Mouse (Mus musculus): ENCODE data around the gene Ccr8. TPM values are rescaled to one million over a fixed set of nuclear protein-coding genes. Genes with fewer than 3 reads are reported as not detected.

Ccr8 gene
- polyA plus RNA-seq, 1 experiment from 2014 or later, result not detected

GRCm38 (mm10) chr9:120131784-120132288 is 39.9 kb downstream of the Ccr8 start:
- H3K9me3 ChIP-seq (ENCODE audit: control insufficient read depth, low read length), result no peaks in the 10 kb centered on the region
- WGBS, result 87% methylated on average over 3 of the region's 3 CpGs
- H3K4me2 ChIP-seq, result 0 out of 2 replicates have a peak overlapping the region, but pooled peaks have one; percentile 4
- ATAC-seq (replicated peaks; ENCODE audit: low FRiP score) (no peak), DNase-seq (ENCODE audit: low spot score) (no peak)
- peak overlapping the region; percentile 2 for H3K27ac ChIP-seq (ENCODE audit: low read depth, low read length)
- no peak overlapping the region for H3K9ac ChIP-seq (ENCODE audit: low read depth, low read length)
- H3K4me3 ChIP-seq (ENCODE audit: low read depth, low read length), result no peak overlapping the region
- H3K36me3 ChIP-seq (ENCODE audit: control insufficient read depth, insufficient read depth, low read length), result peaks cover 34% of the 10 kb centered on the region
- peaks cover 9% of the 10 kb centered on the region; the same call in 1 of the 2 replicates for H3K4me1 ChIP-seq (replicated peaks; ENCODE audit: control insufficient read depth, insufficient read depth, low read length)
- H3K27me3 ChIP-seq (replicated peaks; ENCODE audit: control insufficient read depth, insufficient read depth, low read length), result no peaks in the 10 kb centered on the region

- Histone ChIP-seq H3K27ac (ENCODE audit: low read depth, low read length) (peak overlapping the region; percentile 2; the same call in 1 of the 2 replicates), H3K4me3 (ENCODE audit: low read depth, low read length) (no peak overlapping the region), H3K4me1 (replicated peaks; ENCODE audit: control insufficient read depth, insufficient read depth, low read length) (peaks cover 7% of the 10 kb centered on the region; the same call in 1 of the 2 replicates), H3K27me3 (replicated peaks; ENCODE audit: control insufficient read depth, insufficient read depth, low read length) (no peaks in the 10 kb centered on the region), H3K4me2 (no peak overlapping the region), H3K9ac (ENCODE audit: low read depth, low read length) (no peak overlapping the region), H3K9me3 (ENCODE audit: control insufficient read depth, low read length) (no peaks in the 10 kb centered on the region), H3K36me3 (ENCODE audit: control insufficient read depth, insufficient read depth, low read length) (peaks cover 34% of the 10 kb centered on the region)
- WGBS, result 30% methylated on average over 8 of the region's 8 CpGs
- ATAC-seq (replicated peaks; ENCODE audit: low FRiP score), result peak; percentile 50
- DNase-seq (ENCODE audit: low spot score), result peak; percentile 61
These were observed 41.3 kb downstream of the Ccr8 start for GRCm38 (mm10) chr9:120132980-120133754.

GRCm38 (mm10) chr9:120133755-120134475 is 42.0 kb downstream of the Ccr8 start:
- H3K4me3 ChIP-seq (ENCODE audit: low read depth, low read length), result no peak overlapping the region
- H3K9ac ChIP-seq (ENCODE audit: low read depth, low read length), result no peak overlapping the region
- 0 out of 2 replicates have a peak, but pooled peaks cover 5% of the 10 kb centered on the region for H3K4me1 ChIP-seq (replicated peaks; ENCODE audit: control insufficient read depth, insufficient read depth, low read length)
- no peak overlapping the region for H3K4me2 ChIP-seq
- H3K27me3 ChIP-seq (replicated peaks; ENCODE audit: control insufficient read depth, insufficient read depth, low read length), result no peaks in the 10 kb centered on the region
- no peaks in the 10 kb centered on the region for H3K9me3 ChIP-seq (ENCODE audit: control insufficient read depth, low read length)
- peaks cover 29% of the 10 kb centered on the region for H3K36me3 ChIP-seq (ENCODE audit: control insufficient read depth, insufficient read depth, low read length)
- H3K27ac ChIP-seq (ENCODE audit: low read depth, low read length), result peak overlapping the region; percentile 21; the same call in 1 of the 2 replicates
- DNase-seq (ENCODE audit: low spot score), result no peak
- peak; percentile 14; the same call in 1 of the 2 replicates for ATAC-seq (replicated peaks; ENCODE audit: low FRiP score)
- WGBS, result 51% methylated on average over 6 of the region's 6 CpGs

GRCm38 (mm10) chr9:120134529-120135160 is 42.7 kb downstream of the Ccr8 start:
- H3K27ac ChIP-seq (ENCODE audit: low read depth, low read length), result 0 out of 2 replicates have a peak overlapping the region, but pooled peaks have one; percentile 21

GRCm38 (mm10) chr9:120135454-120135853 is 43.5 kb downstream of the Ccr8 start:
- WGBS, result 91% methylated on average over 11 of the region's 11 CpGs
- Histone ChIP-seq H3K36me3 (ENCODE audit: control insufficient read depth, insufficient read depth, low read length) (peaks cover 17% of the 10 kb centered on the region), H3K27ac (ENCODE audit: low read depth, low read length) (no peak overlapping the region), H3K4me1 (replicated peaks; ENCODE audit: control insufficient read depth, insufficient read depth, low read length) (0 out of 2 replicates have a peak, but pooled peaks cover under 1% of the 10 kb centered on the region), H3K4me2 (no peak overlapping the region), H3K9ac (ENCODE audit: low read depth, low read length) (no peak overlapping the region), H3K4me3 (ENCODE audit: low read depth, low read length) (no peak overlapping the region), H3K9me3 (ENCODE audit: control insufficient read depth, low read length) (no peaks in the 10 kb centered on the region), H3K27me3 (replicated peaks; ENCODE audit: control insufficient read depth, insufficient read depth, low read length) (no peaks in the 10 kb centered on the region)
- DNase-seq (ENCODE audit: low spot score) (no peak), ATAC-seq (replicated peaks; ENCODE audit: low FRiP score) (no peak)

More at GRCm38 (mm10) chr9:120134529-120135160, 42.7 kb downstream of the Ccr8 start:
- 84% methylated on average over 13 of the region's 13 CpGs for WGBS
- DNase-seq (ENCODE audit: low spot score) (no peak), ATAC-seq (replicated peaks; ENCODE audit: low FRiP score) (no peak)
- Histone ChIP-seq H3K4me1 (replicated peaks; ENCODE audit: control insufficient read depth, insufficient read depth, low read length) (0 out of 2 replicates have a peak, but pooled peaks cover 2% of the 10 kb centered on the region), H3K4me3 (ENCODE audit: low read depth, low read length) (no peak overlapping the region), H3K36me3 (ENCODE audit: control insufficient read depth, insufficient read depth, low read length) (peaks cover 23% of the 10 kb centered on the region), H3K27me3 (replicated peaks; ENCODE audit: control insufficient read depth, insufficient read depth, low read length) (no peaks in the 10 kb centered on the region), H3K4me2 (no peak overlapping the region), H3K9ac (ENCODE audit: low read depth, low read length) (no peak overlapping the region), H3K9me3 (ENCODE audit: control insufficient read depth, low read length) (no peaks in the 10 kb centered on the region)

GRCm38 (mm10) chr9:120140652-120141051 is 48.7 kb downstream of the Ccr8 start:
- DNase-seq (ENCODE audit: low spot score), result peak; percentile 57
- Histone ChIP-seq H3K9me3 (ENCODE audit: control insufficient read depth, low read length) (no peaks in the 10 kb centered on the region), H3K4me1 (replicated peaks; ENCODE audit: control insufficient read depth, insufficient read depth, low read length) (no peaks in the 10 kb centered on the region), H3K36me3 (ENCODE audit: control insufficient read depth, insufficient read depth, low read length) (no peaks in the 10 kb centered on the region), H3K4me2 (no peak overlapping the region), H3K9ac (ENCODE audit: low read depth, low read length) (no peak overlapping the region), H3K4me3 (ENCODE audit: low read depth, low read length) (no peak overlapping the region), H3K27me3 (replicated peaks; ENCODE audit: control insufficient read depth, insufficient read depth, low read length) (no peaks in the 10 kb centered on the region), H3K27ac (ENCODE audit: low read depth, low read length) (no peak overlapping the region)
- WGBS, result 14% methylated on average over 4 of the region's 4 CpGs
- ATAC-seq (replicated peaks; ENCODE audit: low FRiP score), result peak; percentile 62; the same call in 1 of the 2 replicates

- H3K27me3 ChIP-seq (replicated peaks; ENCODE audit: control insufficient read depth, insufficient read depth, low read length), result no peaks in the 10 kb centered on the region
- DNase-seq (ENCODE audit: low spot score) (no peak), ATAC-seq (replicated peaks; ENCODE audit: low FRiP score) (no peak)
- H3K36me3 ChIP-seq (ENCODE audit: control insufficient read depth, insufficient read depth, low read length), result no peaks in the 10 kb centered on the region
- 83% methylated on average over 13 of the region's 13 CpGs for WGBS
- no peak overlapping the region for H3K27ac ChIP-seq (ENCODE audit: low read depth, low read length)
- H3K4me1 ChIP-seq (replicated peaks; ENCODE audit: control insufficient read depth, insufficient read depth, low read length), result no peaks in the 10 kb centered on the region
- no peaks in the 10 kb centered on the region for H3K9me3 ChIP-seq (ENCODE audit: control insufficient read depth, low read length)
- no peak overlapping the region for H3K4me2 ChIP-seq
- no peak overlapping the region for H3K4me3 ChIP-seq (ENCODE audit: low read depth, low read length)
- H3K9ac ChIP-seq (ENCODE audit: low read depth, low read length), result no peak overlapping the region
These were observed 52.6 kb downstream of the Ccr8 start for GRCm38 (mm10) chr9:120144474-120144873.
